Mouse (Mus musculus) left cerebral cortex, adult 18-20 months (tissue): Measurements from ENCODE around the gene Ppp6r1. TPM values are rescaled to one million over a fixed set of nuclear protein-coding genes. Genes with fewer than 3 reads are reported as not detected.
"Not testable (repeated sequence)": the region's sequence is repeated elsewhere in the genome, so short reads cannot be mapped to it uniquely, and the experiment has no call there.

Experiments used
- DNase-seq, 2 experiments: peaks; one replicate each; pipeline ENCODE4 v3.0.0; 2021 to 2022; ENCODE audit warnings: low spot score in 2 of 2, mixed read lengths in 1 of 2
- total RNA-seq, 2 experiments: library from RNA; stranded (reverse); gene quantifications; 2 replicates each; pipeline ENCODE4 v1.2.3; 2021

Ppp6r1 gene
- total RNA-seq, 2 experiments from 2014 or later: 129 to 135 TPM

DNA sequence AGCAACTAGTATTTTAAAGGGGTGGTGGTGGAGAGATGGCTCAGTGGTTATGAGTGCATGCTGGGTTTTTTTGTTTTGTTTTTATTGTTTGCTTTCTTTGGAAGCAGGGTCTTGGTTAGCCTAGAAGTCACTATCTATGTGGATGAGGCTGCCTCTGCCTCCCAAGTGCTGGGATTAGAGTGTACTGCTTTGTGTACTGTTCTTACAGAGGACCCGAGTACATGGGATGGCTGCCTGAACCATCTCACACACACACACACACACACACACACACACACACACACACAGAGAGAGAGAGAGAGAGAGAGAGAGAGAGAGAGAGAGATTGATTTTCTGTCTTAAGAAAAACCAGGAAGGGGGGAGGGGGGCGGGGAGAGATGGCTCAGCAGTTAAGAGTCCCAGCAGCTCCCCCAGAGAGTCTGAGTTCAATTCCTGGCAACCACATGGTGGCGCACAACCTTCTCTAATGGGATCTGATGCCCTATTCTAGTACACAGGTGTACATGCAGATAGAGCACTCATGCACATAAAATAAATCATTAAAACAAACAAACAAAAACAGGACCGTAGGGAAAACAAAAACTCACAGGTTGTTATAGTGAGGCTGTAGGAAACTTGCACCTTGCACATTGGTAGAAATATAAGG is 35.2 kb downstream of the Ppp6r1 start:
- DNase-seq: peak; percentile 45 to 60

DNA sequence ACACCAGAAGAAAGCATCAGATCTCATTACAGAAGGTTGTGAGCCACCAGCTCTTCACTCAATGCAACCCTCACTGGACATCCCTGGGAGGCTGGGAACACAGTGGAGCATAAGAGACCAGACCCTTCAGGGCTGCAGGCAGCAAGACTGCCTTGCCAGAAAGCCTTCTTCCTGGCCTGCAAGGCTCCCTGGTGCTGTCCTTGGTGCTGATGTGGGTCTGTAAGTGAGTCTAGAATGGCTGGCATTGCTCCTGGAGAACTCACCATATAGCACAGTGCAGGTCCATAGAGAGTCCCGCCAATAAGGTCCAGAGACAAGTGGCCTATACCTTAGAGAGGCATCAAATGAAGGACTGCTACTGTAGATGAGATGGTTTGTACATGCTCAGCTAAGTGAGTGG is 38.8 kb downstream of the Ppp6r1 start:
- no peak for DNase-seq

DNA sequence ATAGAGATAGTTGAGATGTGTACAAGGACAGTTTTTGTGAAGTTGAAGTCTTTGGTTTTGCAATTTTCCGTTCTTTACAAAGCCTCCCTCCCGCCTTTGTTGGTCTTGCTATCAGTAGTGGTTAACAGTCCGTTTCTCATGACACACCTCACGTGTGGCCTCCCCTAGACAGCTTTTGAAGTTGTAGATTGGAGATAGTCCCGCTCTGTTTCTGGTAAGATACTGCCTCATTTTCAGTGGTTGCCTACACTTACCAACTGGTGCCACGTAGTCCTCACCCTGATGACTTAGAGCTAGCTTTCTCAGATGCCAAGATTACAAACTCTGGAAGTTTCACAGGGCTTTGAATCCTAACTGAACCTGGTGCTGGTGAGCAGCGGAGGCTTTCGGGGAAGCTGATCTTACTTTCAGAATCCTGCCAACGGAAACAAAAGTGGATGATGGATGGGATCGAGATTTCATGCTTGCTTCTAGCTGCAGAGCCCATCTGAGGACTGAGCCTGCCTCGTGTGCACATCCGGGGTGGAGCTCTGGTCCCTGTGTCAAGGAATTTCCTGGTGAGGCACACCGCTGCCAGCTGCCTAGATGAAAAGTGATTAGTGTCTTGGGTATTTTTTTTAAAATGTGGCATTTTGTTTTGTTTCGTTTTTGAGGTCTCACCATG is 44.9 kb downstream of the Ppp6r1 start:
- DNase-seq: no peak

DNA sequence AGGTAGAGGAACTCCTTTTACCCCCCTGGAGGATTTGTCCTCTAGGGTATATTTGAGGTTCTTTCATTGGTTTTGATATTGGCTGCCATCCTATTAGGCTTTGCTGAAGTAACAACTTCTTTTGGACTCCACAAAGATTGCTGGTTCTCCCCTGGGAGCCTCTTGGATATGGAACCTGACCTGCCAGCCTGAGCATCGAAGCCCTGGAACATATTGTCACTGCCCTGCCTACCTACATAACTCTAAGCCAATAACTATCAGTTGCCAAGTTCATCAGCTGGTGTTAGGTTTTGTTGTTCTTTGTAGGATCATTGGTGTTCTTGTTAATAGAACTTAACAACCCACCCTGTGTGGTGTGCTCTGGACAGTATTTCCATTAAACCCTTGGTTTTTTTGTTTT is 45.9 kb downstream of the Ppp6r1 start:
- DNase-seq: no peak

DNA sequence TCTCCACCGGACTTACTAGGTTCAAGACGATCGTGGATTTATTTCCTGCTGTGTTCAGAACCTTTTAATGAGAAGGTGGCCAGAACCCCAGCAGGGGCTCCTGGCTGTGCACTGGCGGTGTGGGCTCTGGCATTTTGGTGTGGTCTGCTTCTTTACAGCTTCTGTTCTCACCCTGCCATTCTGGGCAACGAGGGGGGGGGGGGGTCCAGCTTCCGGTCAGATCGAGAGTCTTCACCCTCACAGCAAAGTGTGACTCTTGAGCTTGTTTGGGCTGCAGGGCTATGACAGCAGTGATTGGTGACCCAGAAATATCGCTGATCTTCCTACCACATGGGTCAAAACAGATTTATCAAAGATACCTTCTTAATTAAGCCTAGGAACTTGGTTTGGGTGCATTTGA is 46.4 kb downstream of the Ppp6r1 start:
- DNase-seq: no peak

DNA sequence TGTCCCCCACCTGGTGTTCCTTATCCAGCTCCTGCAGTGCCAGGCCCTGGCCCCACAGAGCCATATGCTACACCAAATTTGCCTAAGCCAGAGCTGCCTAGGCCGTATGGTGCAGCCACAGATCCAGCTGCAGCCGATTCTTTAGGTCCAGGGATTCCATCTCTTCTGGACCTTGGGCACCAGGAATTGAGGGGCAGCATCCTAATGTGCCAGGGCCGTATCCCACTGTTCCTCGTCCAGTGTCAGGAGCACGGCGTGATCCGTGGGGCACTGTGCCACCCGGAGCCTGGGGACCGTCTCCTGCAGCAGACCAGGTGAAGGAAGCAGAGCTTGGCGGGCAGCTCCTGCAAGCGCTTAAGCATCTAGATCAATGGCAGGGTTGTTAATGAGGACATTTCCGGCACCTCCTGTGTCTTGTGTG is 46.9 kb downstream of the Ppp6r1 start:
- DNase-seq: no peak

DNA sequence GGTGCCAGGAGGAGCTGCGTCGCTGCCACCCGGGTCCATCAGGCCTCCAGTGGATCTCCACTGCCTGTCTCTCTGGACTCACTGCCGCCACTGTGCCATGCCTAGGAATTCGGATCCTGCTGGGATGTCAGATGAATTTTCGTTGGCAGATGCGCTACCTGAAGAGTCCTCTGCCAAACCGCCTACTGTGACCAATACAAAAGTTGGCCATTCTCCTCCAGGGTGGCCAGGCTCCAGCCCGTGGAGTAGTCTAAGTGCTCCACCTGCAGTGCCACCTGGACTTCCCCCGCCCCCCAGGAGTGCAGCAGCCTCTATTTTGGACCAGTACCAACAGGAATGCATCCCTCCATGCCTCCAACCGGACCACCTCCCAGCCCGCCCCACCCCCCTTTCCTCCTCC is 47.3 kb downstream of the Ppp6r1 start:
- no peak for DNase-seq

DNA sequence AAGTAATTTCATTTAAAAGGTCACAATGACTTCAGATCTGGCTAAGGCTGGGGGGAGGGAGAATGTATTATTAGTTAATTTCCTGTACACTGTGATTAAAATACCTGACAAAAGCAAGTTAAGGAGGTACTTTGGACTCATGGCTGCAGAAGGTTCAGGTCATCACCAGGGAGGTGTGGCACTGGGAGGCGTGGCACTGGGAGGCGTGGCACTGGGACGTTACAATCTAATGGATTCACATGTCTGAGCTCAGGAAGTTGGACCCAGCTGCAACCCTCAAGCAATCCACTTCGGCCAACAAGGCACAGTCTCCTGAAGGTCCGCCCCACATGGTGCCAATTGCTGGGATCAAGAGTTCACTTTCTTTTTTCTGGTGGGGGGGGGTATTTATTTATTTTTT is 50.8 kb downstream of the Ppp6r1 start:
- DNase-seq: no peak

DNA sequence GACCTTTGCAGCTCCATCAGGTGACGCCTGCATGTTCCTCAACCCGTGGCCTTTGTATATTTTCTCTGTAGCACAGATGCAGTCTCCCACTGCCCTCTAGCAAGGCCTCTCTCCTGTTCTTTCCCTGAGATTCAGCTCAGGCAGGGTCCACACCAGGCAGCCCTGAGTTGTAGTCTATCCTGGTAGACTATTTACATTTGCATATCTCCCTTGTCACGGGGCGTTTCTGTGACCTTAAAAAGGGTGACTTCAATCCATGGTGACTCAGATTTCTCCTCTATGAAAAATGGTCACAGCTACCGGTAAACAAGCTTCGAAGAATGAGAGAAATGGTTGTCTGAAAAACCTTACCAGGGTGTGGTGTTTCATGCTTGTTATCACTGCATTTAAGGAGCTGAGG is 54.9 kb downstream of the Ppp6r1 start, which contains the start of gene Ptprh:
TSS of gene Ptprh (minus strand) at position 169 of the 400 bp plus-strand sequence.
- DNase-seq: no peak

DNA sequence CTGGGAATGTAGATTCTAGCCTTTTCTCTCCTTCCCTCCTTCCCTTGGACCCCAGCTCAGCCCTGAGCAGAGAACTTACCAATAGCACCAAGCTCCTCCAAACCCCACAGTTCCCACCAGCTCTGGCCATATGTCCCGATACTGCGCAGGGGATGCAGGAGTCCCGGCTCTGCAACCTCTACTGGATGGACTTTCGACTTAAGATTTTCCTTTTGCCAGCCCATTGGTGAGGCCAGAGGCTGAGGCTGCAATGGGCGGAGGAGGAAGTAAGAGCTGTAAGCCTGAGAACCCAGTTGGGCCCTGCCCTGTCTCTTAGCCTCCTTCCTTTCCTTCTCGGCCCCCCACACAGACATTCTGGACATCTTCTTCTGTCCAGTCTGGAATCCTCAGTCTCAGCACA is 55.9 kb downstream of the Ppp6r1 start:
- DNase-seq: no peak

DNA sequence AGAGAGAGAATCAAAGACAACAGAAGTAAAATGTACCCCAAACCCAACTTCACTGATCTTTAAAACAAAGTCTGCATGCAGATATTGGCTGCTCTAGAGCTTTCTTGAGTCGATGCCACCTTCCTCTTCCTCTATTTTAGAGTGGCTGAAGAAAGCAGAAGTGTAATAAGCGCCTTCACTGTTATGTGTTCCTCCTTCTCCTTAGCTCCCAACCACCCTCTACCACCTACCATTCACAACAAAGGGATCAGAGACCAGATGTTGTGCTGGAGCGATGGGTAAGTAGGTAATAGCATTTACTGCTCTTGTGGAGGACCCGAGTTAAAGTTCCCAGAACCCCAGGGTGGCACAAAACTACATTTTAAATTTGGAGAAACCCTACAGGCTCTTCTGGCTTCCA is 61.8 kb downstream of the Ppp6r1 start:
- not testable (repeated sequence) for DNase-seq

Other genes with a start within 250 kb of the Ppp6r1 start
- gene Rdh13, start 213.4 kb downstream of the Ppp6r1 start, total RNA-seq: 10 to 100 TPM; 25.3 to 28.1 TPM
- 1 to 10 TPM; 4.7 to 7.9 TPM for gene Eps8l1, start 198.3 kb downstream of the Ppp6r1 start, total RNA-seq
- 100 to 1,000 TPM; 154 TPM for gene Ppp1r12c, start 157.3 kb downstream of the Ppp6r1 start, total RNA-seq
- gene Tnnt1, start 142.6 kb downstream of the Ppp6r1 start, total RNA-seq: 10 to 100 TPM in 1 of 2 experiments, 1 to 10 TPM in 1; 7.6 to 11.7 TPM
- 1 to 10 TPM in 1 of 2 experiments, under 1 TPM in 1; 0.88 to 1.3 TPM for gene Tnni3, start 134.8 kb downstream of the Ppp6r1 start, total RNA-seq
- gene Dnaaf3, start 126.6 kb downstream of the Ppp6r1 start, total RNA-seq: under 1 TPM; 0.23 to 0.37 TPM
- 100 to 1,000 TPM; 281 to 299 TPM for gene Syt5, start 111.5 kb downstream of the Ppp6r1 start, total RNA-seq
- gene Ptprh, start 55.0 kb downstream of the Ppp6r1 start, total RNA-seq: 1 to 10 TPM in 1 of 2 experiments, under 1 TPM in 1; 0.82 to 1.1 TPM
- 10 to 100 TPM; 13.9 to 16.7 TPM for gene Tmem86b, start 27.6 kb downstream of the Ppp6r1 start, total RNA-seq
- 100 to 1,000 TPM; 100 to 105 TPM for gene Hspbp1, start 26.0 kb upstream of the Ppp6r1 start, total RNA-seq
- gene Brsk1, start 31.6 kb upstream of the Ppp6r1 start, total RNA-seq: 100 to 1,000 TPM; 436 to 437 TPM
- not detected for gene Tmem150b, start 66.2 kb upstream of the Ppp6r1 start, total RNA-seq
- 10 to 100 TPM; 19.0 to 25.2 TPM for gene Kmt5c, start 81.1 kb upstream of the Ppp6r1 start, total RNA-seq
- 1 to 10 TPM; 5.0 to 8.8 TPM for gene Cox6b2, start 94.1 kb upstream of the Ppp6r1 start, total RNA-seq
- gene Fam71e2, start 112.3 kb upstream of the Ppp6r1 start, total RNA-seq: not detected
- gene Il11, start 123.8 kb upstream of the Ppp6r1 start, total RNA-seq: under 1 TPM; 0.28 to 0.30 TPM
- gene Tmem190, start 123.9 kb upstream of the Ppp6r1 start, total RNA-seq: not detected
- gene Tmem238, start 130.6 kb upstream of the Ppp6r1 start, total RNA-seq: 1 to 10 TPM; 2.0 to 3.1 TPM
- 100 to 1,000 TPM; 439 to 453 TPM for gene Rpl28, start 133.9 kb upstream of the Ppp6r1 start, total RNA-seq
- gene Ube2s, start 153.6 kb upstream of the Ppp6r1 start, total RNA-seq: 100 to 1,000 TPM; 101 to 108 TPM
- gene Shisa7, start 185.7 kb upstream of the Ppp6r1 start, total RNA-seq: 100 to 1,000 TPM; 102 to 115 TPM
- 1 to 10 TPM; 4.5 to 5.9 TPM for gene Isoc2b, start 211.2 kb upstream of the Ppp6r1 start, total RNA-seq
- gene Isoc2a, start 218.1 kb upstream of the Ppp6r1 start, total RNA-seq: 10 to 100 TPM; 14.2 to 14.8 TPM
- gene Gm36210, start 247.5 kb upstream of the Ppp6r1 start, total RNA-seq: under 1 TPM in 1 of 2 experiments, not detected in 1; 0.46 TPM